Mouse (Mus musculus) E14TG2a.4 (cell line): Measurements from ENCODE around the gene Cnnm2.

ENCODE experiments used
- CTCF ChIP-seq: conservative IDR thresholded peaks from 2 replicates; pipeline ENCODE4 v1.5.1; 2014; ENCODE audit warnings: low read length
- NANOG ChIP-seq: IDR thresholded peaks from 2 replicates; pipeline ENCODE4 v1.6.1; 2014; ENCODE audit warnings: borderline replicate concordance, low read length, mixed read lengths
- POU5F1 ChIP-seq: IDR thresholded peaks from 2 replicates; pipeline ENCODE4 v1.6.1; 2014; ENCODE audit warnings: low read length, borderline replicate concordance

GRCm38 (mm10) chr19:46784038-46784437 is 22.6 kb downstream of the Cnnm2 start:
- TF ChIP-seq CTCF (no peak), POU5F1 (no peak), NANOG (no peak)
